Mouse (Mus musculus) lung, adult 18-20 months (tissue): ENCODE results near the gene Fpr-rs4.
"Not testable (repeated sequence)": the region's sequence is repeated elsewhere in the genome, so short reads cannot be mapped to it uniquely, and the experiment has no call there.

Experiments
- DNase-seq, 2 experiments: peaks; one replicate each; pipeline ENCODE4 v3.0.0; 2022; ENCODE audit warnings: mixed read lengths in 2 of 2

Fpr-rs4 gene

GRCm38 (mm10) chr17:18021433-18021832 lies at the start of gene Fpr-rs4:
Gene Fpr-rs4 (plus strand): TSS chr17:18021733.
- no peak for DNase-seq

- DNase-seq: no peak
Measured at GRCm38 (mm10) chr17:17973443-17973842, 48.1 kb upstream of the Fpr-rs4 start.

DNA sequence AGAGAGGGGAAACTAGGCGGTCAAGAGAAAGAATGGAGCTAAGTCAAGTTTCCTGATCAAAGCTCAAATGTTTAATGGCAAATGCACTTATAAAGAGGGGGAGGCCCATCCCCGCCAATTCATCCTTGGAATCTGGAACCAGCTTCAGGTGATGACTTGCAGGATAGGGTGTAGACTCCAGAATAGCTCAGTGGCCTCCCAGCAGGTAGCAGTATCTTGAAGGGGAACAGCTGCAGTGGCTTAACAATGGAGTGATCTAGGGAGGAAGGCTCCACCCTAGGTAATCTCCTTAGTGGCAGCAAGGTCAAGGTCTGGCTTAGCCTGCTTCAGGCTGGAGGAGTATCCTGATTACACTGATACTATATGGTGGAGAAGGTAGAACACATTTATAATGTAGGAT lies 40.3 kb upstream of the Fpr-rs4 start:
- not testable (repeated sequence) for DNase-seq

- no peak for DNase-seq
Measured at GRCm38 (mm10) chr17:18004752-18005151, 16.8 kb upstream of the Fpr-rs4 start.

GRCm38 (mm10) chr17:18049124-18049523 lies 27.6 kb downstream of the Fpr-rs4 start, which contains the start of gene Vmn2r124:
Gene Vmn2r124 (plus strand): TSS chr17:18049424.
- no peak for DNase-seq
